Mouse (Mus musculus): ENCODE data around the gene Adgrb2. TPM values are rescaled to one million over a fixed set of nuclear protein-coding genes. Genes with fewer than 3 reads are reported as not detected.

The Adgrb2 gene
- polyA plus RNA-seq, 1 experiment from 2014 or later, result 6.7 TPM

GRCm38 (mm10) chr4:130055160-130056010 lies 70.7 kb downstream of the Adgrb2 start:
- Histone ChIP-seq H3K9me3 (no peaks in the 10 kb centered on the region), H3K27me3 (no peaks in the 10 kb centered on the region), H3K36me3 (peaks cover 78% of the 10 kb centered on the region), H3K9ac (no peak overlapping the region), H3K4me3 (no peak overlapping the region), H3K4me2 (no peak overlapping the region), H3K4me1 (peaks cover 22% of the 10 kb centered on the region), H3K27ac (peak overlapping the region; percentile 74; the same call in 1 of the 2 replicates)
- WGBS, result 79% methylated on average over 14 of the region's 14 CpGs
- no peak for ATAC-seq (ENCODE audit: insufficient number of reproducible peaks, insufficient read depth, low FRiP score, low TSS enrichment, low read depth)

GRCm38 (mm10) chr4:130056011-130056322 lies 71.3 kb downstream of the Adgrb2 start:
- no peak for ATAC-seq (ENCODE audit: insufficient number of reproducible peaks, insufficient read depth, low FRiP score, low TSS enrichment, low read depth)
- Histone ChIP-seq H3K36me3 (peaks cover 84% of the 10 kb centered on the region), H3K27me3 (no peaks in the 10 kb centered on the region)

GRCm38 (mm10) chr4:130056471-130056870 lies 71.8 kb downstream of the Adgrb2 start:
- no peak for ATAC-seq (ENCODE audit: insufficient number of reproducible peaks, insufficient read depth, low FRiP score, low TSS enrichment, low read depth)
- Histone ChIP-seq H3K4me3 (no peak overlapping the region), H3K4me2 (no peak overlapping the region), H3K27me3 (no peaks in the 10 kb centered on the region), H3K27ac (peak overlapping the region; percentile 74), H3K36me3 (peaks cover 88% of the 10 kb centered on the region), H3K9me3 (no peaks in the 10 kb centered on the region), H3K4me1 (peaks cover 23% of the 10 kb centered on the region), H3K9ac (no peak overlapping the region)
- 78% methylated on average over 3 of the region's 3 CpGs for WGBS

More at GRCm38 (mm10) chr4:130056011-130056322, 71.3 kb downstream of the Adgrb2 start:
- Histone ChIP-seq H3K27ac (peak overlapping the region; percentile 74), H3K4me3 (no peak overlapping the region), H3K4me2 (no peak overlapping the region), H3K4me1 (peaks cover 22% of the 10 kb centered on the region), H3K9me3 (no peaks in the 10 kb centered on the region), H3K9ac (no peak overlapping the region)
- 30% methylated on average over 3 of the region's 3 CpGs for WGBS

GRCm38 (mm10) chr4:130060937-130061336 lies 76.3 kb downstream of the Adgrb2 start:
- no peaks in the 10 kb centered on the region for H3K9me3 ChIP-seq
- H3K9ac ChIP-seq, result no peak overlapping the region

GRCm38 (mm10) chr4:130063191-130063590 lies 78.5 kb downstream of the Adgrb2 start:
- no peak for ATAC-seq (ENCODE audit: insufficient number of reproducible peaks, insufficient read depth, low FRiP score, low TSS enrichment, low read depth)
- no peak overlapping the region for H3K4me2 ChIP-seq
- no peak overlapping the region for H3K27ac ChIP-seq
- no peaks in the 10 kb centered on the region for H3K9me3 ChIP-seq
- peaks cover 63% of the 10 kb centered on the region for H3K36me3 ChIP-seq
- peaks cover 20% of the 10 kb centered on the region; the same call in 1 of the 2 replicates for H3K4me1 ChIP-seq
- H3K27me3 ChIP-seq, result no peaks in the 10 kb centered on the region
- WGBS, result 63% methylated on average over 7 of the region's 7 CpGs
- H3K4me3 ChIP-seq, result no peak overlapping the region
- H3K9ac ChIP-seq, result no peak overlapping the region

More at GRCm38 (mm10) chr4:130060937-130061336, 76.3 kb downstream of the Adgrb2 start:
- peaks cover 76% of the 10 kb centered on the region for H3K36me3 ChIP-seq
- no peak overlapping the region for H3K4me2 ChIP-seq
- H3K4me1 ChIP-seq, result peaks cover 14% of the 10 kb centered on the region; the same call in 1 of the 2 replicates
- H3K4me3 ChIP-seq, result no peak overlapping the region
- no peaks in the 10 kb centered on the region for H3K27me3 ChIP-seq
- H3K27ac ChIP-seq, result no peak overlapping the region
- ATAC-seq (ENCODE audit: insufficient number of reproducible peaks, insufficient read depth, low FRiP score, low TSS enrichment, low read depth), result no peak

- WGBS, result 13% methylated on average over 8 of the region's 8 CpGs
- Histone ChIP-seq H3K27ac (no peak overlapping the region), H3K9ac (no peak overlapping the region), H3K9me3 (no peaks in the 10 kb centered on the region), H3K27me3 (no peaks in the 10 kb centered on the region), H3K4me3 (no peak overlapping the region), H3K4me2 (no peak overlapping the region), H3K36me3 (peaks cover 41% of the 10 kb centered on the region), H3K4me1 (peaks cover 7% of the 10 kb centered on the region; the same call in 1 of the 2 replicates)
- no peak for ATAC-seq (ENCODE audit: insufficient number of reproducible peaks, insufficient read depth, low FRiP score, low TSS enrichment, low read depth)
Observed at GRCm38 (mm10) chr4:130066816-130067215, 82.1 kb downstream of the Adgrb2 start.

GRCm38 (mm10) chr4:130070523-130070922 lies 85.9 kb downstream of the Adgrb2 start:
- Histone ChIP-seq H3K9ac (no peak overlapping the region), H3K9me3 (no peaks in the 10 kb centered on the region), H3K36me3 (peaks cover 45% of the 10 kb centered on the region), H3K27ac (no peak overlapping the region), H3K4me1 (peaks cover 7% of the 10 kb centered on the region; the same call in 1 of the 2 replicates), H3K27me3 (no peaks in the 10 kb centered on the region), H3K4me3 (no peak overlapping the region), H3K4me2 (no peak overlapping the region)
- ATAC-seq (ENCODE audit: insufficient number of reproducible peaks, insufficient read depth, low FRiP score, low TSS enrichment, low read depth), result no peak
- WGBS, result 46% methylated on average over 3 of the region's 3 CpGs

- H3K36me3 ChIP-seq, result peaks cover 43% of the 10 kb centered on the region
- peaks cover 10% of the 10 kb centered on the region for H3K27me3 ChIP-seq
- H3K27ac ChIP-seq, result no peak overlapping the region
- ATAC-seq (ENCODE audit: insufficient number of reproducible peaks, insufficient read depth, low FRiP score, low TSS enrichment, low read depth), result no peak
- H3K4me1 ChIP-seq, result peaks cover 2% of the 10 kb centered on the region; the same call in 1 of the 2 replicates
- H3K4me2 ChIP-seq, result no peak overlapping the region
- H3K4me3 ChIP-seq, result no peak overlapping the region
- no peaks in the 10 kb centered on the region for H3K9me3 ChIP-seq
- WGBS, result 85% methylated on average over 2 of the region's 2 CpGs
- H3K9ac ChIP-seq, result no peak overlapping the region
Observed at GRCm38 (mm10) chr4:130071758-130072157, 87.1 kb downstream of the Adgrb2 start.

Other genes with a start within 250 kb of the Adgrb2 start
- 143 and 152 TPM in 2 replicates for gene Khdrbs1, start 242.6 kb upstream of the Adgrb2 start, polyA plus RNA-seq (2015; fragmentation: Nextera tagmentation; extraction: Ambion mirVana)
- gene Ptp4a2, start 173.7 kb upstream of the Adgrb2 start, polyA plus RNA-seq (2015; fragmentation: Nextera tagmentation; extraction: Ambion mirVana), result 318 and 325 TPM in 2 replicates
- 0.06 and 0.08 TPM in 2 replicates for gene Spocd1, start 55.6 kb upstream of the Adgrb2 start, polyA plus RNA-seq (2015; fragmentation: Nextera tagmentation; extraction: Ambion mirVana)
- 75.9 and 77.3 TPM in 2 replicates for gene Col16a1, start 63.0 kb downstream of the Adgrb2 start, polyA plus RNA-seq (2015; fragmentation: Nextera tagmentation; extraction: Ambion mirVana)
- 66.5 and 66.9 TPM in 2 replicates for gene Pef1, start 117.7 kb downstream of the Adgrb2 start, polyA plus RNA-seq (2015; fragmentation: Nextera tagmentation; extraction: Ambion mirVana)
- gene Hcrtr1, start 154.5 kb downstream of the Adgrb2 start, polyA plus RNA-seq (2015; fragmentation: Nextera tagmentation; extraction: Ambion mirVana), result 0.21 TPM in 2 replicates
- 13.8 and 14.2 TPM in 2 replicates for gene Tinagl1, start 190.3 kb downstream of the Adgrb2 start, polyA plus RNA-seq (2015; fragmentation: Nextera tagmentation; extraction: Ambion mirVana)
- gene Gm853, start 237.5 kb downstream of the Adgrb2 start, polyA plus RNA-seq (2015; fragmentation: Nextera tagmentation; extraction: Ambion mirVana), result not detected in 2 replicates